Mouse (Mus musculus) heart, postnatal 10 days (tissue): ENCODE results near the gene Fermt3. TPM values are rescaled to one million over a fixed set of nuclear protein-coding genes. Genes with fewer than 3 reads are reported as not detected.

Experiments used
- DNase-seq, 2 experiments: peaks; one replicate each; pipeline ENCODE4 v3.0.0; 2021
- intact Hi-C: fragments of 180-260 bp; cut with DNase I; formaldehyde crosslinking; loops from one replicate; pipeline ENCODE4 v1.15.1; 2025
- total RNA-seq, 2 experiments: library from RNA; stranded (reverse); gene quantifications; 2 replicates each; pipeline ENCODE4 v1.2.3; 2021

Fermt3 gene
- total RNA-seq, 2 experiments from 2014 or later = 5.2 to 6.6 TPM

GRCm38 (mm10) chr19:6949951-6950350 lies 69.3 kb downstream of the Fermt3 start:
- intact Hi-C loops = no loop called here

GRCm38 (mm10) chr19:6949532-6949931 lies 69.7 kb downstream of the Fermt3 start:
- intact Hi-C loops = no loop called here
- no peak for DNase-seq

More at GRCm38 (mm10) chr19:6949951-6950350, 69.3 kb downstream of the Fermt3 start:
- DNase-seq = no peak

Other genes starting within 250 kb of the Fermt3 start
- 10 to 100 TPM; 22.7 to 25.9 TPM for gene Rps6ka4, start 178.8 kb downstream of the Fermt3 start, total RNA-seq
- gene Ccdc88b, start 161.3 kb downstream of the Fermt3 start, total RNA-seq = 1 to 10 TPM in 1 of 2 experiments, under 1 TPM in 1; 0.69 to 1.2 TPM
- gene Trmt112, start 109.8 kb downstream of the Fermt3 start, total RNA-seq = 10 to 100 TPM; 26.2 to 34.2 TPM
- 100 to 1,000 TPM; 455 to 461 TPM for gene Prdx5, start 109.4 kb downstream of the Fermt3 start, total RNA-seq
- gene Esrra, start 97.7 kb downstream of the Fermt3 start, total RNA-seq = 100 to 1,000 TPM; 122 to 125 TPM
- gene Catsperz, start 94.1 kb downstream of the Fermt3 start, total RNA-seq = not detected
- under 1 TPM in 1 of 2 experiments, not detected in 1; 0.27 TPM for gene Kcnk4, start 85.0 kb downstream of the Fermt3 start, total RNA-seq
- gene Bad, start 77.6 kb downstream of the Fermt3 start, total RNA-seq = 10 to 100 TPM; 30.8 to 34.1 TPM
- gene Gpr137, start 77.0 kb downstream of the Fermt3 start, total RNA-seq = 10 to 100 TPM; 28.8 to 32.4 TPM
- gene Ppp1r14b, start 44.5 kb downstream of the Fermt3 start, total RNA-seq = 100 to 1,000 TPM; 168 to 180 TPM
- gene Plcb3, start 43.0 kb downstream of the Fermt3 start, total RNA-seq = 10 to 100 TPM; 18.1 to 19.3 TPM
- gene Fkbp2, start 39.0 kb downstream of the Fermt3 start, total RNA-seq = 10 to 100 TPM; 14.7 to 19.0 TPM
- gene Vegfb, start 31.8 kb downstream of the Fermt3 start, total RNA-seq = 100 to 1,000 TPM; 284 to 285 TPM
- 10 to 100 TPM; 59.4 to 62.4 TPM for gene Dnajc4, start 26.9 kb downstream of the Fermt3 start, total RNA-seq
- gene Nudt22, start 23.4 kb downstream of the Fermt3 start, total RNA-seq = 10 to 100 TPM; 27.3 to 29.7 TPM
- gene Trpt1, start 23.3 kb downstream of the Fermt3 start, total RNA-seq = 10 to 100 TPM; 21.2 to 21.9 TPM
- gene Stip1, start 20.5 kb upstream of the Fermt3 start, total RNA-seq = 100 to 1,000 TPM; 104 to 117 TPM
- 100 to 1,000 TPM; 168 to 172 TPM for gene Macrod1, start 37.3 kb upstream of the Fermt3 start, total RNA-seq
- 1 to 10 TPM; 1.2 to 1.3 TPM for gene Flrt1, start 86.3 kb upstream of the Fermt3 start, total RNA-seq
- 100 to 1,000 TPM; 102 to 104 TPM for gene Otub1, start 186.8 kb upstream of the Fermt3 start, total RNA-seq
- 100 to 1,000 TPM; 661 to 717 TPM for gene Cox8a, start 198.1 kb upstream of the Fermt3 start, total RNA-seq
- 10 to 100 TPM; 25.5 to 28.7 TPM for gene Naa40, start 221.7 kb upstream of the Fermt3 start, total RNA-seq
- 10 to 100 TPM; 12.9 to 26.0 TPM for gene Rcor2, start 247.9 kb upstream of the Fermt3 start, total RNA-seq